Mouse (Mus musculus) urinary bladder, postnatal 36 days (tissue): Measurements from ENCODE around the gene Ube2d3.
A peak's percentile ranks its signal among the peaks of the same experiment; 100 is the strongest.
"Not testable (repeated sequence)": the region's sequence is repeated elsewhere in the genome, so short reads cannot be mapped to it uniquely, and the experiment has no call there.

ENCODE experiments used
- DNase-seq, 2 experiments: peaks; one replicate each; pipeline ENCODE4 v3.0.0; 2022; ENCODE audit warnings: low spot score in 2 of 2, mixed read lengths in 1 of 2

The Ube2d3 gene

GRCm38 (mm10) chr3:135491102-135491501 is 53.2 kb downstream of the Ube2d3 start:
- DNase-seq, result no peak

- DNase-seq, result not testable (repeated sequence)
Measured at GRCm38 (mm10) chr3:135493320-135493719, 55.4 kb downstream of the Ube2d3 start.

- not testable (repeated sequence) for DNase-seq
Measured at GRCm38 (mm10) chr3:135497956-135498355, 60.0 kb downstream of the Ube2d3 start.

GRCm38 (mm10) chr3:135498891-135499290 is 60.9 kb downstream of the Ube2d3 start:
- peak in 1 of 2 experiments; percentile 15 for DNase-seq

GRCm38 (mm10) chr3:135503160-135503559 is 65.2 kb downstream of the Ube2d3 start:
- no peak for DNase-seq

- peak; percentile 61 to 75 for DNase-seq
Measured at GRCm38 (mm10) chr3:135505369-135505909, 67.5 kb downstream of the Ube2d3 start.

- DNase-seq, result no peak
Measured at GRCm38 (mm10) chr3:135505916-135506482, 68.0 kb downstream of the Ube2d3 start.

- no peak for DNase-seq
Measured at GRCm38 (mm10) chr3:135507506-135507905, 69.6 kb downstream of the Ube2d3 start.

GRCm38 (mm10) chr3:135508191-135508590 is 70.2 kb downstream of the Ube2d3 start:
- DNase-seq, result no peak

GRCm38 (mm10) chr3:135510372-135510771 is 72.4 kb downstream of the Ube2d3 start:
- no peak for DNase-seq

- no peak for DNase-seq
Measured at GRCm38 (mm10) chr3:135511683-135512082, 73.7 kb downstream of the Ube2d3 start.

GRCm38 (mm10) chr3:135513270-135513669 is 75.3 kb downstream of the Ube2d3 start:
- DNase-seq, result no peak

GRCm38 (mm10) chr3:135513800-135514425 is 76.0 kb downstream of the Ube2d3 start:
- no peak for DNase-seq

- no peak for DNase-seq
Measured at GRCm38 (mm10) chr3:135515246-135515645, 77.3 kb downstream of the Ube2d3 start.

- DNase-seq, result no peak
Measured at GRCm38 (mm10) chr3:135516891-135517290, 78.9 kb downstream of the Ube2d3 start.
